Mouse (Mus musculus): Measurements from ENCODE around the gene Tor3a. TPM values are rescaled to one million over a fixed set of nuclear protein-coding genes. Genes with fewer than 3 reads are reported as not detected.

Tor3a gene
- polyA plus RNA-seq (2016; fragmentation: Nextera tagmentation; extraction: Ambion mirVana), result 3.3 TPM in 2 replicates

DNA sequence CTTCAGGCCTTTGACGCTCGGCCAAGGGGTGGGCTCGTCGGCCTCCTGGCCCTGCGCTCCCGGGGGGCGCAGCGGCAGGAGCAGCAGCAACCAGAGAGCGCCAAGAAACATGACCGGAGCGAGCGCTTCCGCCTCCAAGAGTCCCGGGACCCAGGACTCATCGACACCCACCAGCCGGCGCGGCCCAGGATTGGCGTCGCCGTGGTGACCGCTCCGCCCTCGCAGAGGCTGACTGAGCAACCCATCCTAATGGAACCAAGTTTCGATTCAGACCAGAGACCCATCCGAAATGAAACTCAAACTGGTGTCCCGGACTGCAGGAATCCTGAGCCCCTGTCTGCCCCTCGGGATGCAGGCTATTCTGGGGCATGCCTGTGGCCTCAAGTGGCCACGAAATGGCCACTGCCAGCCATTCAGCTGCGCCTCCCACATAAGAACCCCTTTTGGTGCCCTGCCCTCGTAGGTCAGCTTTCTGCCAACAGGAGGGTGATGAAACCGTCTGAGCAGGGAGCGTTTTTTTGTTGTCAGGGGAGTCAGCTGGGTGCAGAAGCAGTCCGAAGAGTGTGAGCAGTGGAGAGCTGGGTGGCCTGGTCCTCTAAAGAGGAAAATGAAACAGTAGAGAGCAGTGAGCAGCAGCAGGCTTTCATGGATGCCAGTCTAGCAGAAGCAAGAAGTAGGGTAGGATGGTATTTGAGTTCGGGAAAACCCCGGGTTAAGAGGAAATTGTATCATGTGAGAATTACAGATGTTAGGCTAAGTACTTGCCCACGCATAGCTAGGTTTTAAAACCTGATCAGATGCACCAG, at the start of gene Tor3a:
Gene Tor3a, minus strand, starts transcription at position 162 of the 806 bp plus-strand sequence.
- H3K9me3 ChIP-seq, result no peaks in the 10 kb centered on the region
- peak within 1 kb of the TSS; percentile 65 for H3K9ac ChIP-seq
- H3K27ac ChIP-seq, result no peak within 1 kb of the TSS
- H3K4me2 ChIP-seq (replicated peaks), result peak within 1 kb of the TSS; percentile 99
- H3K36me3 ChIP-seq, result peaks cover 3% of the 10 kb centered on the region; the same call in 1 of the 2 replicates
- H3K27me3 ChIP-seq (replicated peaks), result peaks cover 3% of the 10 kb centered on the region; the same call in 1 of the 2 replicates
- H3K4me3 ChIP-seq, result peak within 1 kb of the TSS; percentile 55
- peaks cover 20% of the 10 kb centered on the region for H3K4me1 ChIP-seq
- peak; percentile 73 for ATAC-seq (ENCODE audit: low FRiP score, low read depth)
- WGBS, result 10% methylated on average over 37 of the region's 37 CpGs

DNA sequence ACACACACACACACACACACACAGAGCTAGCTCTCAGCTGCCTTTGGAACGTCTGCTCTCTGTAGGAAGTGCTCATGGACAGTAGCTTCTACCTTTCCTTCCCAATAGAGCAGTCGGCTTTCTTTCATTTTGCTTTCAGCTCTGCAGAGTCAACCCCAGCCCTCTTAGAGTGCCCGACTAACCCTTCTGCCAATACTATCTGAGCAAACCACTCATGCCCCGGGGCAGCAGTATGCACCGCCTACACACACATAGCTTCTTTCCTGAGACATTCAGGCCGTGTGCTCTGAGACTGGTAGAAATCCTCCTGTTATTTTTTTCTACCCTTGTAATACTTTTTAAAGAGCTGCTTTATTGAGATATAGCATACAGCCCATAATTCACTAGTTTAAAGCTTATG, 47.9 kb upstream of the Tor3a start:
- 75% methylated on average over 6 of the region's 6 CpGs for WGBS
- Histone ChIP-seq H3K9ac (no peak overlapping the region), H3K36me3 (no peaks in the 10 kb centered on the region), H3K27ac (no peak overlapping the region), H3K9me3 (no peaks in the 10 kb centered on the region), H3K4me3 (no peak overlapping the region), H3K27me3 (replicated peaks) (no peaks in the 10 kb centered on the region), H3K4me1 (peaks cover 10% of the 10 kb centered on the region), H3K4me2 (replicated peaks) (no peak overlapping the region)
- ATAC-seq (ENCODE audit: low FRiP score, low read depth), result no peak

DNA sequence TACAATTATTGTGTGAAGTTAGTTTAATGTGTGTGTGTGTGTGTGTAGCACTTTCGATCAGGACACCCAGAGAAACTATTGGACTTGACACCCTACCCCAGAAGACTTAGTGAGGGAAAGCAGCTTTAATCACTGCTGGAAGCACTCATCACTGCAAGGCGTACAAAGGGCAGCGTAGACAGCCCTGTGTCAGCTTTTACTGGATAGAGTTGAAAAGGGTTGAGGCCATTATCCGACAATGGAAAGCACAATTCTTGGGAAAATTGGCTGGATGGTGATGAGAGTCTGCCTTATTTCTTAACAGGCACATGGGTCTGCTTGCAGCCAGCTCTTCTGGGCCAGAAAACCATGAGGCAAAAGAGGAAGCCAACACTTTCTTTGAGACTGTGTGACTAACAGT, 45.9 kb upstream of the Tor3a start:
- Histone ChIP-seq H3K4me2 (replicated peaks) (peak overlapping the region; percentile 65; the same call in 1 of the 2 replicates), H3K36me3 (peaks cover 2% of the 10 kb centered on the region; the same call in 1 of the 2 replicates), H3K27ac (no peak overlapping the region), H3K27me3 (replicated peaks) (no peaks in the 10 kb centered on the region), H3K9me3 (no peaks in the 10 kb centered on the region), H3K4me3 (no peak overlapping the region), H3K9ac (no peak overlapping the region), H3K4me1 (peaks cover 10% of the 10 kb centered on the region)
- 51% methylated on average over 4 of the region's 4 CpGs for WGBS
- no peak for ATAC-seq (ENCODE audit: low FRiP score, low read depth)

DNA sequence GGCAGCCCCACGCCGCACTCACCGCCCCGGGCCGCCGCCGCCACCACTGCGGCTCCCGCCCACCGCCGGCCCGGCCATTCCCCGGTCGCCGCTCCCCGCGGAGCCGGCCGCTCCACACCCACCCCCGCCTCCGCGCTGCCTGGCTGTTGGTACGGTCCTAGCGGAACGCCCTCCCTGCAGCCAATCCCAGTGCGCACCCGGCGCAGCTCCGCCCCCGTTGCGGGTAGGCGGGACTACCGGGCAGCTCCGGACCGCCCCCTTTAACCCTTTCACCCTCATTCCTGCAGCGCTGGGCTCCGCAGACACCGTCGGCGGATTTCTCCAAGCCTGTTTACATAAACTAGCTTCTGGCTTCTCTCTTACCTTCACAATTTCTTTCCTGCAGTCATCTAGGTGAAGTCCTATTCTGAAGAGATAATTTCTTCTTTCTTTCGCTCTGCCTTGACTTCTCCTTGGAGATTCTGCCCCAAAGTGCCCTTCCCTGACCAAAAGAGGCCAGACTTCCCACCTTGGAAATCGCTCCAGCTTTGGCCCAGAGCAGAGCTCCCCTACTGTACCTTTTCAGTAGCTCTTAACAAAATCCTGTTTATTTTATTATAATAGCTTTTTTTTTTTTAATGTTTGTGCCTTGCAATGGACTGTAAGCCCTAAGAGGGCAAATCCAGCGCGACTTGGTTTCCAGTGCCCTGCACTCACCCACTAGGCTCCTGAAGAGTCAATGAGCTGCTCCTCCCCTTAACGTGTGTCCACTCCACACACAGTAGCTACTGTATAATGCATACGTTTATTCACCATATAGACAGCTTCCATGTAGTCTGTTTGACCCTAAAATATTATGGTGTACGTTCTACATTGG, 45.0 kb upstream of the Tor3a start, which contains the start of gene Fam20b:
Gene Fam20b, minus strand, starts transcription at position 137 of the 856 bp plus-strand sequence.
- Histone ChIP-seq H3K4me1 (peaks cover 10% of the 10 kb centered on the region), H3K9me3 (no peaks in the 10 kb centered on the region), H3K4me3 (peak within 1 kb of the TSS; percentile 92), H3K36me3 (peaks cover 2% of the 10 kb centered on the region; the same call in 1 of the 2 replicates), H3K9ac (peak within 1 kb of the TSS; percentile 90), H3K27me3 (replicated peaks) (no peaks in the 10 kb centered on the region), H3K27ac (peak within 1 kb of the TSS; percentile 72), H3K4me2 (replicated peaks) (peak within 1 kb of the TSS; percentile 65)
- WGBS, result 1% methylated on average over 42 of the region's 47 CpGs
- peak; percentile 97 for ATAC-seq (ENCODE audit: low FRiP score, low read depth)

DNA sequence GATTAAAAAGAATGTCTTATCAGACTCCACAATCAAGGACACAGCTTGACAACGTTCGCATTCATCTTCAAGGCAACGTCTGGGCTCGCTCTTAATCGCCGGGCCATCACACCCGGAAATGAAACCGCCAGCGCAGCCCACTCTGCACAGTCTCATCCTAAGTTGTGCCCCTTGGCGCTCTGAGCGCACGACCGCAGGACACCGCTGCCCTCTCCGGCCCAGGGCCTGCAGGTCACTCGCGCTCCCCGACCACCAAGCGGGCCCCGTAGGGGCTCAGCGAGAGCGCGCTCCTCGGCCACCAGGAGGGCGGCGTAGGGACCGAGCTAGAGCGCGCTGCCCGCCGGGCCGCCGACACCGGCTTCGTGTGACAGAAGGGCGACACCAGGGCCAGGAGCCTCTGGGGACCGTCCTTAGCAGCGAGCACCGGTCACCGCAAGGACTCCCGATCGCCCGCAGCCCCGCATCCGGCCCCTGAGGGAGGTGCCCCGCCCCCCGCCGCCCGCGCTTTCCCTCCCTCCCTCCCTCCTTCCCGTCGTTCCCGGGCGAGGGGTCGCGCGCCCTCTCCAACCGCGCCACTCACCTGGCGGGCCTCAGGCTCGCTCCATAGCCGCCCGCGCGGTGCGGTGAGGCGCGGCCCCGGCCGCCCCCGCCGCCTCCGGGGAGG, 44.3 kb upstream of the Tor3a start:
- WGBS, result under 1% methylated on average over 66 of the region's 73 CpGs
- ATAC-seq (ENCODE audit: low FRiP score, low read depth), result peak; percentile 89
- Histone ChIP-seq H3K9me3 (no peaks in the 10 kb centered on the region), H3K27me3 (replicated peaks) (no peaks in the 10 kb centered on the region), H3K9ac (peak overlapping the region; percentile 90), H3K4me1 (peaks cover 10% of the 10 kb centered on the region), H3K27ac (peak overlapping the region; percentile 72), H3K4me3 (peak overlapping the region; percentile 92), H3K36me3 (peaks cover 2% of the 10 kb centered on the region; the same call in 1 of the 2 replicates), H3K4me2 (replicated peaks) (peak overlapping the region; percentile 65)

DNA sequence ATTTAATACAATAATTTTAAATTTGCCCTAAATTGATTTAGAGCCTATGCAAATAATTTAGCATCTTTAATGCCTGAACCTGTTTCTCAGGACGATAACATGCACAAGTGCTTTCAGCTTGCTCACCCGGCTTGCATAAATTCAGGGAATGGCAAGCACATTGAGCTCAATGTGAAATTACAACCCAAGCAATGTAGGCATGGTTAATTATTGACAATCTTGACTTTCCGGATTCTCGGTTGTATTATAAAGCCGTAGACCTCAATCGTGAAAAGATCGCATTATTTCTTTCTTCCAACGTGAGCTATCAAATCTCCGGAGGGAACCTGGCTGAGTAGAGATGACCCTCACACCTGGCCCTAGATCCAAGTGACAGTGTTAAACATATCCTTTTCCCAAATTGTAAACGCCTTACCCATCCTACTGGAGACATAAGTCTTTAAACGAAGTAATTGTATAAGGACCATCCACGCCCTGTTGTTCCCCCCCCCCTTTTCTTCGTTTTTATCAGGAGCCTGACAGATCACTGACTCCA, 43.7 kb upstream of the Tor3a start:
- Histone ChIP-seq H3K27ac (peak overlapping the region; percentile 72; the same call in 1 of the 2 replicates), H3K9ac (peak overlapping the region; percentile 90), H3K9me3 (no peaks in the 10 kb centered on the region), H3K4me3 (peak overlapping the region; percentile 92), H3K4me1 (peaks cover 10% of the 10 kb centered on the region), H3K27me3 (replicated peaks) (no peaks in the 10 kb centered on the region), H3K36me3 (peaks cover 2% of the 10 kb centered on the region; the same call in 1 of the 2 replicates), H3K4me2 (replicated peaks) (peak overlapping the region; percentile 65)
- WGBS, result 7% methylated on average over 13 of the region's 13 CpGs
- no peak for ATAC-seq (ENCODE audit: low FRiP score, low read depth)

DNA sequence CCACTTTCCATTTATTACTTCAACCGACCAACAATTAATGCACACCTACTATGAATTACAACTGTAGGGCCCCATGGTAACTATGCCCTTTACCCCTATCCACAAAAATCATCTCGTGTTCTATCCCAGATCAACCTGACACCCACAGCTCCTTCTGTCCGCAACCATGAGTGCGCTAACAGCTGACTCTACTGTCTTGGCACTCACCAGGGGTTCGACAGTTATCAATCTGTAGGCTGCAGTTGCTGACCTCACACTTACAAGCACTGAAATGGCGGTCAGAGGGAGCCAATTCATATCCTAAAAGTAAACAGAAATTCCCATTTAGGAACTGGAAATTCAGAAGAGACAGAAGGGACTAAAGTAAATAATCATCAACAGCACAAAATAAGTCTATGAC, 42.5 kb upstream of the Tor3a start:
- WGBS, result 86% methylated on average over 6 of the region's 6 CpGs
- H3K4me1 ChIP-seq, result peaks cover 10% of the 10 kb centered on the region
- no peak overlapping the region for H3K9ac ChIP-seq
- no peaks in the 10 kb centered on the region for H3K27me3 ChIP-seq (replicated peaks)
- no peak for ATAC-seq (ENCODE audit: low FRiP score, low read depth)
- H3K9me3 ChIP-seq, result no peaks in the 10 kb centered on the region
- no peak overlapping the region for H3K4me3 ChIP-seq
- H3K27ac ChIP-seq, result no peak overlapping the region
- peaks cover 2% of the 10 kb centered on the region; the same call in 1 of the 2 replicates for H3K36me3 ChIP-seq
- no peak overlapping the region for H3K4me2 ChIP-seq (replicated peaks)

DNA sequence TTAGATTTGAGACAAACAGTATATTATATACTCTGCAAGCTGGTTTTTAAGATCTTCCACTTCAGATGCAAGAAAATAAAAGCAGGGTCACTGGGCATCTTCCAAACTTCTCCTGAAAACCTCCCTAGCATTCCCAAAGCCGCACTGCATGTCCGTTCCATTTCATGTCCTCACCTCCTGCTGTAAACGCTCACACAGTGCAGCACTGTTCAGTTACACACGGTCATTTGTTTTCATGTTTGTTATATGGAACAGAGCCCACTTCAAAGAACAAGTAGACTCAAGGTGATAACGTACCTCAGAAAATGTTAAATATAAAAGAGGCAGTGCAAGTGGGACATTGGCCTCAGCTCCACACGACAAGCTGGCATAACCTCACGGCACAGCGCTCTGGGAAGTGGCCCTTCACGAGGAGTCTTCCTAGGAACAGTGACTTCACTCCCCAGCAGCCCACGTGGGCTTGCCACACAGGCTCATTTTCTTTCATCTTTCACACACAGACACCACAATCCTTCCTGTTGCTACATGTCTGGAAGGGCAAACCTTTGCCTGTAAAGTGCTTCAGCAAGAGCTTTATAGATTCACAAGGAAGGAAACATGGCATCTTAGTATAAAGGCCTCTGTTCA, 36.4 kb upstream of the Tor3a start:
- H3K27ac ChIP-seq, result no peak overlapping the region
- H3K9me3 ChIP-seq, result no peaks in the 10 kb centered on the region
- no peak for ATAC-seq (ENCODE audit: low FRiP score, low read depth)
- H3K4me1 ChIP-seq, result no peaks in the 10 kb centered on the region
- no peak overlapping the region for H3K9ac ChIP-seq
- no peaks in the 10 kb centered on the region for H3K27me3 ChIP-seq (replicated peaks)
- H3K4me3 ChIP-seq, result no peak overlapping the region
- WGBS, result 65% methylated on average over 10 of the region's 10 CpGs
- H3K36me3 ChIP-seq, result peaks cover 6% of the 10 kb centered on the region; the same call in 1 of the 2 replicates
- H3K4me2 ChIP-seq (replicated peaks), result no peak overlapping the region

DNA sequence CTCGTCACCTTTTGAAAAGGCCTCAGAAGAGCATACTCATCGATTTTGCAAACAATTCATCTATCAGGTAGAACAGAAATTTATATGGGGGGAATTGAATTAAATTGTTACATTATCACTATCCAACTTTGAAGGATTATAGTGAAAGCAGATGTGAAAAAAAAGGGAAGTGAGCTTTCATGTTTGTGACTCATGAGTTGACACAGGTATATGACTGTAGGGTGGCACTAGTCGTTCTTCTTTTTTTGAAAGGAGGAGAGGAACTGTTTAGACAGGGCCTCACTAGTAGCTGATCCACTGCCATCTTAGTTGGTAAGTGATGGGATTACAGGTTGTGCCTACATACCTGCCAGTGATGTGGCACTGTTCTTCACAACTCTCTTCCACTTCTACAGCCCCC, 34.5 kb upstream of the Tor3a start:
- no peaks in the 10 kb centered on the region for H3K9me3 ChIP-seq
- H3K27ac ChIP-seq, result no peak overlapping the region
- peaks cover 21% of the 10 kb centered on the region for H3K36me3 ChIP-seq
- 92% methylated on average over 3 of the region's 3 CpGs for WGBS
- H3K9ac ChIP-seq, result no peak overlapping the region
- H3K27me3 ChIP-seq (replicated peaks), result no peaks in the 10 kb centered on the region
- H3K4me3 ChIP-seq, result no peak overlapping the region
- H3K4me1 ChIP-seq, result no peaks in the 10 kb centered on the region
- no peak overlapping the region for H3K4me2 ChIP-seq (replicated peaks)
- no peak for ATAC-seq (ENCODE audit: low FRiP score, low read depth)

DNA sequence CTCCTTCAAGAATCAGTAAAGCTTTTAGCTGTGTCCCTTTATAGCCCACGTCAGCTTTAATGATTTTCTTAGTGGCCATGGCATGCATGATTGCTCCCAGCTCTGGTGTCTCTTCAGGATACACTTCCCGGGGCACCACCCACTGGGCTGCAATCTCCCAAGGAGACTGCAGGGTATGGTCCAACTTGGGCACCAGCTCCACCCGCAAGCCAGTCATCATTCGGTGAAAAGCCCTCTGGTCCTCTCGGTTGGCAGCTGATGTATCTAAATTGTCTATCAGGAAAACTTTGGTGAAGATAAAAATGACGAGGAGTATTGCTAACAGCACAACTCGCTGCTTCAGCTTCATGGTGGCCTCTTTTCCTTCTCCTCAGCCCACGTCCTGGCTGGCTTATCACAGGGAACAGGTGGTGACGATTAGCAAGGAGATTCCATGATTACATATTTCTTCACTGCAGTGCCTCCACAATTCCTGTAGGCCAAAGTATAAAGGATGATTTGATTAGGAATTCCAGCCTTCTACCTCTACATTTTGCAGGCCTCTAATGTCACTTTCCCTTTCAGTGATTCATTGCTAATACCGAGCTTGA, 31.6 kb upstream of the Tor3a start:
- no peak overlapping the region for H3K4me2 ChIP-seq (replicated peaks)
- H3K4me1 ChIP-seq, result no peaks in the 10 kb centered on the region
- no peak overlapping the region for H3K27ac ChIP-seq
- no peaks in the 10 kb centered on the region for H3K9me3 ChIP-seq
- no peaks in the 10 kb centered on the region for H3K27me3 ChIP-seq (replicated peaks)
- H3K9ac ChIP-seq, result no peak overlapping the region
- 86% methylated on average over 10 of the region's 10 CpGs for WGBS
- no peak for ATAC-seq (ENCODE audit: low FRiP score, low read depth)
- no peak overlapping the region for H3K4me3 ChIP-seq
- H3K36me3 ChIP-seq, result peaks cover 38% of the 10 kb centered on the region

DNA sequence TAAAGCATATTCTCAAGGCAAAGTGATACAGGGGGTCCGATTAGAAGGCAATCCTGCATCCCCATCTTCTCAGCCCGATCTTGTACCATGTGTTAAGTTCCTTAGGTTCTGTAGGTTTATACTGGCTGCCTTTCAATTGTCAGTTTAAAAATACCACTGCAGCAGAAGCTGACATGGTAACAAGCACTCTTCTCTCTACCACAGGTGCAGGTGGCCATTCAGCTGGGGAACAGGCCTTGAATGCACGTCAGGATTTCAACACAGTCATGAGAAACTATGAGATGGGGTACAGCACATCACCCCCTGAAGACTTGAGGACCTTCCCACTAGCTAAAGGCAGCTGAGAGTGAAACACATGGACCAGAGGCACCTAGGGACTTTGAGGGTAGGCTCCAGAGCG, 29.3 kb upstream of the Tor3a start:
- H3K27ac ChIP-seq, result no peak overlapping the region
- H3K27me3 ChIP-seq (replicated peaks), result no peaks in the 10 kb centered on the region
- H3K9ac ChIP-seq, result no peak overlapping the region
- peaks cover 54% of the 10 kb centered on the region for H3K36me3 ChIP-seq
- no peak overlapping the region for H3K4me2 ChIP-seq (replicated peaks)
- no peak overlapping the region for H3K4me3 ChIP-seq
- H3K9me3 ChIP-seq, result no peaks in the 10 kb centered on the region
- ATAC-seq (ENCODE audit: low FRiP score, low read depth), result no peak
- no peaks in the 10 kb centered on the region for H3K4me1 ChIP-seq
- WGBS, result 91% methylated on average over 4 of the region's 4 CpGs
